Mouse (Mus musculus) forebrain, embryonic 10.5 days (tissue): ENCODE data around the gene P2ry1. TPM values are rescaled to one million over a fixed set of nuclear protein-coding genes. Genes with fewer than 3 reads are reported as not detected.

Experiments used
- DNase-seq: peaks from one replicate; pipeline ENCODE4 v3.0.0-alpha.2; 2017; ENCODE audit warnings: low spot score; ENCODE audit errors: extremely low spot score
- H3K27ac ChIP-seq: fragments of 300-500 bp; sonication (generic); 2 replicates; pipeline ENCODE4 v1.5.1; 2016; ENCODE audit warnings: mild to moderate bottlenecking
- H3K27me3 ChIP-seq: fragments of 300-500 bp; sonication (generic); 2 replicates; pipeline ENCODE4 v1.6.1; 2016; ENCODE audit warnings: mild to moderate bottlenecking; ENCODE audit not compliant: poor library complexity, severe bottlenecking
- H3K36me3 ChIP-seq: fragments of 300-500 bp; sonication (generic); replicated peaks from 2 replicates; pipeline ENCODE4 v1.6.1; 2016; ENCODE audit warnings: mild to moderate bottlenecking, moderate library complexity
- H3K4me1 ChIP-seq: fragments of 300-500 bp; sonication (generic); 2 replicates; pipeline ENCODE4 v1.6.1; 2016
- H3K4me3 ChIP-seq: fragments of 300-500 bp; sonication (generic); 2 replicates; pipeline ENCODE4 v1.5.1; 2016; ENCODE audit warnings: mild to moderate bottlenecking, moderate library complexity
- H3K9me3 ChIP-seq: fragments of 300-500 bp; sonication (generic); 2 replicates; pipeline ENCODE4 v1.6.1; 2016; ENCODE audit warnings: mild to moderate bottlenecking, moderate library complexity
- WGBS: fragments of 180-500 bp; shearing (Covaris S2); methylation state at CpG from one replicate; pipeline ENCODE4 v1.1.7; 2016; 5-methylcytosine and 5-hydroxymethylcytosine counted together
- polyA plus RNA-seq: library from polyadenylated mRNA; unstranded; fragments of >200 nt; fragmentation: Nextera tagmentation; extraction: Ambion mirVana; gene quantifications from 2 replicates; pipeline ENCODE4 v1.2.1, GENCODE M21; 2016

Gene P2ry1
- polyA plus RNA-seq, 1 experiment from 2014 or later = 4.0 TPM

- 72% methylated on average over 5 of the region's 5 CpGs for WGBS
- H3K9me3 ChIP-seq = no peaks in the 10 kb centered on the region
- no peak for DNase-seq
- H3K4me3 ChIP-seq = no peak overlapping the region
- H3K27ac ChIP-seq = no peak overlapping the region
- no peaks in the 10 kb centered on the region for H3K27me3 ChIP-seq
- no peaks in the 10 kb centered on the region for H3K36me3 ChIP-seq
- 0 out of 2 replicates have a peak, but pooled peaks cover 6% of the 10 kb centered on the region for H3K4me1 ChIP-seq
Observed at GRCm38 (mm10) chr3:61011660-61012059, 9.1 kb downstream of the P2ry1 start.

- no peak for DNase-seq
- Histone ChIP-seq H3K4me3 (no peak overlapping the region), H3K27ac (no peak overlapping the region), H3K9me3 (no peaks in the 10 kb centered on the region), H3K4me1 (0 out of 2 replicates have a peak, but pooled peaks cover 6% of the 10 kb centered on the region), H3K27me3 (no peaks in the 10 kb centered on the region), H3K36me3 (no peaks in the 10 kb centered on the region)
Observed at GRCm38 (mm10) chr3:61012550-61012949, 10.0 kb downstream of the P2ry1 start.

GRCm38 (mm10) chr3:61016733-61017132 lies 14.1 kb downstream of the P2ry1 start:
- Histone ChIP-seq H3K9me3 (no peaks in the 10 kb centered on the region), H3K4me1 (0 out of 2 replicates have a peak, but pooled peaks cover 2% of the 10 kb centered on the region), H3K36me3 (no peaks in the 10 kb centered on the region), H3K27ac (no peak overlapping the region), H3K4me3 (no peak overlapping the region), H3K27me3 (no peaks in the 10 kb centered on the region)
- DNase-seq = no peak
- WGBS = 86% methylated on average over 2 of the region's 2 CpGs

GRCm38 (mm10) chr3:61032100-61032499 lies 29.5 kb downstream of the P2ry1 start:
- Histone ChIP-seq H3K4me1 (no peaks in the 10 kb centered on the region), H3K4me3 (no peak overlapping the region), H3K27ac (no peak overlapping the region), H3K27me3 (no peaks in the 10 kb centered on the region), H3K36me3 (no peaks in the 10 kb centered on the region), H3K9me3 (no peaks in the 10 kb centered on the region)
- no peak for DNase-seq
- 87% methylated on average over 4 of the region's 4 CpGs for WGBS

GRCm38 (mm10) chr3:61035633-61036032 lies 33.0 kb downstream of the P2ry1 start:
- Histone ChIP-seq H3K4me1 (no peaks in the 10 kb centered on the region), H3K27ac (no peak overlapping the region), H3K4me3 (no peak overlapping the region), H3K9me3 (no peaks in the 10 kb centered on the region), H3K36me3 (no peaks in the 10 kb centered on the region), H3K27me3 (no peaks in the 10 kb centered on the region)
- 90% methylated on average over 5 of the region's 5 CpGs for WGBS
- no peak for DNase-seq

- H3K36me3 ChIP-seq = no peaks in the 10 kb centered on the region
- H3K27ac ChIP-seq = no peak overlapping the region
- H3K4me1 ChIP-seq = no peaks in the 10 kb centered on the region
- no peak overlapping the region for H3K4me3 ChIP-seq
- no peaks in the 10 kb centered on the region for H3K27me3 ChIP-seq
- no peaks in the 10 kb centered on the region for H3K9me3 ChIP-seq
- WGBS = 84% methylated on average over 5 of the region's 5 CpGs
- DNase-seq = no peak
Observed at GRCm38 (mm10) chr3:61039916-61040315, 37.3 kb downstream of the P2ry1 start.

GRCm38 (mm10) chr3:61049976-61050672 lies 47.5 kb downstream of the P2ry1 start:
- no peak overlapping the region for H3K4me3 ChIP-seq
- H3K36me3 ChIP-seq = no peaks in the 10 kb centered on the region
- H3K4me1 ChIP-seq = no peaks in the 10 kb centered on the region
- H3K27ac ChIP-seq = no peak overlapping the region
- 85% methylated on average over 3 of the region's 3 CpGs for whole genome bisulfite sequencing
- DNase-seq = no peak
- H3K27me3 ChIP-seq = no peaks in the 10 kb centered on the region
- H3K9me3 ChIP-seq = no peaks in the 10 kb centered on the region
